Mouse (Mus musculus): ENCODE measurements around the gene Gm20479.

Gm20479 gene

GRCm38 (mm10) chr7:27375274-27375673 lies 18.1 kb upstream of the Gm20479 start:
- in situ Hi-C loops (cut with MboI; ENCODE audit: low pct_unique_long_range_greater_than_20kb in 1 of 2, low sequenced_read_pairs in 2 of 2, unreplicated experiment in 1 of 2): no loop called here

GRCm38 (mm10) chr7:27371715-27372462 lies 14.7 kb upstream of the Gm20479 start:
- in situ Hi-C loops (cut with MboI; ENCODE audit: low pct_unique_long_range_greater_than_20kb in 1 of 2, low sequenced_read_pairs in 2 of 2, unreplicated experiment in 1 of 2): no loop called here

- in situ Hi-C loops (cut with MboI; ENCODE audit: low pct_unique_long_range_greater_than_20kb in 1 of 2, low sequenced_read_pairs in 2 of 2, unreplicated experiment in 1 of 2): no loop called here
These were observed 11.9 kb upstream of the Gm20479 start for GRCm38 (mm10) chr7:27369111-27369510.

GRCm38 (mm10) chr7:27367976-27368375 lies 10.8 kb upstream of the Gm20479 start:
- in situ Hi-C loops (cut with MboI; ENCODE audit: low pct_unique_long_range_greater_than_20kb in 1 of 2, low sequenced_read_pairs in 2 of 2, unreplicated experiment in 1 of 2): no loop called here

- in situ Hi-C loops (cut with MboI; ENCODE audit: low pct_unique_long_range_greater_than_20kb in 1 of 2, low sequenced_read_pairs in 2 of 2, unreplicated experiment in 1 of 2): no loop called here
These were observed 9.0 kb upstream of the Gm20479 start for GRCm38 (mm10) chr7:27366082-27366844.

GRCm38 (mm10) chr7:27364379-27364778 lies 7.2 kb upstream of the Gm20479 start:
- in situ Hi-C loops (cut with MboI; ENCODE audit: low pct_unique_long_range_greater_than_20kb in 1 of 2, low sequenced_read_pairs in 2 of 2, unreplicated experiment in 1 of 2): no loop called here

GRCm38 (mm10) chr7:27361283-27361946 lies 4.2 kb upstream of the Gm20479 start:
- in situ Hi-C loops (cut with MboI; ENCODE audit: low pct_unique_long_range_greater_than_20kb in 1 of 2, low sequenced_read_pairs in 2 of 2, unreplicated experiment in 1 of 2): no loop called here

- in situ Hi-C loops (cut with MboI; ENCODE audit: low pct_unique_long_range_greater_than_20kb in 1 of 2, low sequenced_read_pairs in 2 of 2, unreplicated experiment in 1 of 2): no loop called here
These were observed 3.5 kb upstream of the Gm20479 start for GRCm38 (mm10) chr7:27360749-27361148.

GRCm38 (mm10) chr7:27359706-27360358 lies 2.6 kb upstream of the Gm20479 start:
- in situ Hi-C loops (cut with MboI; ENCODE audit: low pct_unique_long_range_greater_than_20kb in 1 of 2, low sequenced_read_pairs in 2 of 2, unreplicated experiment in 1 of 2): no loop called here

GRCm38 (mm10) chr7:27359162-27359561 lies 1.9 kb upstream of the Gm20479 start:
- in situ Hi-C loops (cut with MboI; ENCODE audit: low pct_unique_long_range_greater_than_20kb in 1 of 2, low sequenced_read_pairs in 2 of 2, unreplicated experiment in 1 of 2): no loop called here

GRCm38 (mm10) chr7:27357595-27357978 lies 368 bp upstream of the Gm20479 start:
- in situ Hi-C loops (cut with MboI; ENCODE audit: low pct_unique_long_range_greater_than_20kb in 1 of 2, low sequenced_read_pairs in 2 of 2, unreplicated experiment in 1 of 2): no loop called here

GRCm38 (mm10) chr7:27356248-27356647 lies 971 bp downstream of the Gm20479 start:
- in situ Hi-C loops (cut with MboI; ENCODE audit: low pct_unique_long_range_greater_than_20kb in 1 of 2, low sequenced_read_pairs in 2 of 2, unreplicated experiment in 1 of 2): no loop called here

GRCm38 (mm10) chr7:27355745-27356240 lies 1.4 kb downstream of the Gm20479 start, which contains the start of gene Shkbp1:
Gene Shkbp1, minus strand, starts transcription at chr7:27356019.
- in situ Hi-C loops (cut with MboI; ENCODE audit: low pct_unique_long_range_greater_than_20kb in 1 of 2, low sequenced_read_pairs in 2 of 2, unreplicated experiment in 1 of 2): no loop called here

- in situ Hi-C loops (cut with MboI; ENCODE audit: low pct_unique_long_range_greater_than_20kb in 1 of 2, low sequenced_read_pairs in 2 of 2, unreplicated experiment in 1 of 2): no loop called here
These were observed 2.0 kb downstream of the Gm20479 start for GRCm38 (mm10) chr7:27355261-27355660.

GRCm38 (mm10) chr7:27354783-27355182 lies 2.4 kb downstream of the Gm20479 start:
- in situ Hi-C loops (cut with MboI; ENCODE audit: low pct_unique_long_range_greater_than_20kb in 1 of 2, low sequenced_read_pairs in 2 of 2, unreplicated experiment in 1 of 2): no loop called here

GRCm38 (mm10) chr7:27354144-27354543 lies 3.1 kb downstream of the Gm20479 start:
- in situ Hi-C loops (cut with MboI; ENCODE audit: low pct_unique_long_range_greater_than_20kb in 1 of 2, low sequenced_read_pairs in 2 of 2, unreplicated experiment in 1 of 2): no loop called here

- in situ Hi-C loops (cut with MboI; ENCODE audit: low pct_unique_long_range_greater_than_20kb in 1 of 2, low sequenced_read_pairs in 2 of 2, unreplicated experiment in 1 of 2): loop anchor here in 1 of 2 experiments (5.0 kb wide), 1 partner anchor 37 kb away; no protein-coding TSS in a partner anchor
These were observed 11.8 kb downstream of the Gm20479 start for GRCm38 (mm10) chr7:27345444-27345843.

- in situ Hi-C loops (cut with MboI; ENCODE audit: low pct_unique_long_range_greater_than_20kb in 1 of 2, low sequenced_read_pairs in 2 of 2, unreplicated experiment in 1 of 2): no loop called here
These were observed 14.6 kb downstream of the Gm20479 start for GRCm38 (mm10) chr7:27342595-27342994.

All from mouse embryonic stem cell (cell line).